Mouse (Mus musculus) thymus, adult 2 months (tissue): ENCODE data around the gene Adamts9. TPM values are rescaled to one million over a fixed set of nuclear protein-coding genes. Genes with fewer than 3 reads are reported as not detected.

Experiments used
- DNase-seq: peaks from one replicate; pipeline ENCODE4 v3.0.0; 2021
- H3K27ac ChIP-seq: fragments of 200-500 bp; 2 replicates; pipeline ENCODE4 v1.5.1; 2012; ENCODE audit warnings: low read length, control low read depth; ENCODE audit not compliant: control insufficient read depth, insufficient read depth
- H3K27me3 ChIP-seq: fragments of 200-500 bp; 2 replicates; pipeline ENCODE4 v1.6.1; 2012; ENCODE audit warnings: mild to moderate bottlenecking, low read length, moderate library complexity, mixed read lengths; ENCODE audit not compliant: control insufficient read depth, insufficient read depth
- H3K36me3 ChIP-seq: fragments of 200-500 bp; 2 replicates; pipeline ENCODE4 v1.6.1; 2012; ENCODE audit warnings: mild to moderate bottlenecking, low read length, moderate library complexity; ENCODE audit not compliant: control insufficient read depth, insufficient read depth
- H3K4me1 ChIP-seq: fragments of 200-500 bp; replicated peaks from 2 replicates; pipeline ENCODE4 v1.6.1; 2012; ENCODE audit warnings: low read length; ENCODE audit not compliant: control insufficient read depth, insufficient read depth
- H3K4me3 ChIP-seq: fragments of 200-500 bp; 2 replicates; pipeline ENCODE4 v1.5.1; 2012; ENCODE audit warnings: mild to moderate bottlenecking, low read length, control low read depth, moderate library complexity; ENCODE audit not compliant: control insufficient read depth, insufficient read depth
- CTCF ChIP-seq: fragments of 200-500 bp; IDR thresholded peaks from 2 replicates; pipeline ENCODE4 v1.5.1; 2012; ENCODE audit warnings: mild to moderate bottlenecking, control low read depth, low read length, moderate library complexity, borderline replicate concordance; ENCODE audit not compliant: control insufficient read depth, poor library complexity, insufficient read depth; ENCODE audit errors: extremely low read depth
- POLR2A ChIP-seq: fragments of 200-500 bp; IDR thresholded peaks from 2 replicates; pipeline ENCODE4 v1.6.1; 2012; ENCODE audit warnings: mild to moderate bottlenecking, low read length, control low read depth, moderate library complexity; ENCODE audit not compliant: control insufficient read depth, poor library complexity, insufficient read depth; ENCODE audit errors: extremely low read depth
- WGBS: fragments of 180-500 bp; shearing (Covaris S2); methylation state at CpG from one replicate; pipeline ENCODE4 v1.1.7; 2018; 5-methylcytosine and 5-hydroxymethylcytosine counted together
- polyA plus RNA-seq: library from polyadenylated mRNA; depleted of rRNA; stranded (reverse); fragments of >200 nt; gene quantifications from 2 replicates; pipeline ENCODE4 v1.2.3, GENCODE M21; 2012

Adamts9 gene
- polyA plus RNA-seq, 1 experiment, result 4.5 TPM

- no peak for DNase-seq
- Histone ChIP-seq H3K4me1 (no peaks in the 10 kb centered on the region), H3K4me3 (no peak overlapping the region), H3K36me3 (no peaks in the 10 kb centered on the region), H3K27me3 (no peaks in the 10 kb centered on the region), H3K27ac (no peak overlapping the region)
- no peak for TF ChIP-seq CTCF
- TF ChIP-seq POLR2A, result no peak
These were observed 183.7 kb downstream of the Adamts9 start for GRCm38 (mm10) chr6:92759616-92760015.

- H3K27me3 ChIP-seq, result no peaks in the 10 kb centered on the region
- no peaks in the 10 kb centered on the region for H3K36me3 ChIP-seq
- no peak for DNase-seq
- 50% methylated on average over 5 of the region's 5 CpGs for WGBS
- H3K4me1 ChIP-seq, result no peaks in the 10 kb centered on the region
- H3K27ac ChIP-seq, result no peak overlapping the region
- TF ChIP-seq CTCF (no peak), POLR2A (no peak)
- no peak overlapping the region for H3K4me3 ChIP-seq
These were observed 187.5 kb downstream of the Adamts9 start for GRCm38 (mm10) chr6:92755826-92756225.

GRCm38 (mm10) chr6:92752737-92753136, 190.6 kb downstream of the Adamts9 start:
- WGBS, result 94% methylated on average over 2 of the region's 2 CpGs
- no peaks in the 10 kb centered on the region for H3K36me3 ChIP-seq
- H3K27me3 ChIP-seq, result no peaks in the 10 kb centered on the region
- H3K4me3 ChIP-seq, result no peak overlapping the region
- no peaks in the 10 kb centered on the region for H3K4me1 ChIP-seq
- no peak overlapping the region for H3K27ac ChIP-seq
- TF ChIP-seq POLR2A, result no peak
- no peak for TF ChIP-seq CTCF
- no peak for DNase-seq

- no peak overlapping the region for H3K4me3 ChIP-seq
- no peaks in the 10 kb centered on the region for H3K27me3 ChIP-seq
- 83% methylated on average over 4 of the region's 4 CpGs for WGBS
- no peak overlapping the region for H3K27ac ChIP-seq
- no peak for TF ChIP-seq CTCF
- no peak for TF ChIP-seq POLR2A
- H3K36me3 ChIP-seq, result no peaks in the 10 kb centered on the region
- no peak for DNase-seq
- H3K4me1 ChIP-seq, result no peaks in the 10 kb centered on the region
These were observed 193.9 kb downstream of the Adamts9 start for GRCm38 (mm10) chr6:92749420-92749819.

GRCm38 (mm10) chr6:92743605-92744004, 199.7 kb downstream of the Adamts9 start:
- Histone ChIP-seq H3K4me1 (no peaks in the 10 kb centered on the region), H3K27ac (no peak overlapping the region), H3K36me3 (no peaks in the 10 kb centered on the region), H3K27me3 (no peaks in the 10 kb centered on the region), H3K4me3 (no peak overlapping the region)
- TF ChIP-seq POLR2A (no peak), CTCF (no peak)
- no peak for DNase-seq
- WGBS, result 32% methylated on average over 11 of the region's 11 CpGs

GRCm38 (mm10) chr6:92737116-92737515, 206.2 kb downstream of the Adamts9 start:
- WGBS, result 44% methylated on average over 1 of the region's 1 CpGs
- TF ChIP-seq POLR2A, result no peak
- TF ChIP-seq CTCF, result no peak
- Histone ChIP-seq H3K4me3 (no peak overlapping the region), H3K27ac (no peak overlapping the region), H3K27me3 (no peaks in the 10 kb centered on the region), H3K4me1 (no peaks in the 10 kb centered on the region), H3K36me3 (no peaks in the 10 kb centered on the region)
- DNase-seq, result no peak

- DNase-seq, result no peak
- TF ChIP-seq POLR2A, result no peak
- no peak for TF ChIP-seq CTCF
- H3K27me3 ChIP-seq, result no peaks in the 10 kb centered on the region
- H3K27ac ChIP-seq, result no peak overlapping the region
- H3K4me1 ChIP-seq, result no peaks in the 10 kb centered on the region
- H3K36me3 ChIP-seq, result no peaks in the 10 kb centered on the region
- H3K4me3 ChIP-seq, result no peak overlapping the region
These were observed 209.6 kb downstream of the Adamts9 start for GRCm38 (mm10) chr6:92733651-92734050.
